Mouse (Mus musculus) neural tube, embryonic 12.5 days (tissue): ENCODE measurements around the gene Srgap3. TPM values are rescaled to one million over a fixed set of nuclear protein-coding genes. Genes with fewer than 3 reads are reported as not detected.

Experiments
- ATAC-seq: fragments of 200-750 bp; cut with Nextera tagmentation; 2 replicates; pipeline ENCODE4 v1.8.0; 2017; ENCODE audit warnings: low read depth, mild to moderate bottlenecking, moderate TSS enrichment, moderate library complexity; ENCODE audit not compliant: low FRiP score
- H3K27ac ChIP-seq: fragments of 300-500 bp; sonication (generic); 2 replicates; pipeline ENCODE4 v1.5.1; 2016
- H3K27me3 ChIP-seq: fragments of 300-500 bp; sonication (generic); replicated peaks from 2 replicates; pipeline ENCODE4 v1.6.1; 2016; ENCODE audit warnings: mild to moderate bottlenecking
- H3K36me3 ChIP-seq: fragments of 300-500 bp; sonication (generic); 2 replicates; pipeline ENCODE4 v1.6.1; 2016; ENCODE audit warnings: mild to moderate bottlenecking
- H3K4me1 ChIP-seq: fragments of 300-500 bp; sonication (generic); 2 replicates; pipeline ENCODE4 v1.6.1; 2016
- H3K4me2 ChIP-seq: fragments of 300-500 bp; sonication (generic); replicated peaks from 2 replicates; pipeline ENCODE4 v1.6.1; 2016; ENCODE audit warnings: mild to moderate bottlenecking
- H3K4me3 ChIP-seq: fragments of 300-500 bp; sonication (generic); 2 replicates; pipeline ENCODE4 v1.5.1; 2016
- H3K9ac ChIP-seq: fragments of 300-500 bp; sonication (generic); 2 replicates; pipeline ENCODE4 v1.6.1; 2016; ENCODE audit warnings: mild to moderate bottlenecking
- H3K9me3 ChIP-seq: fragments of 300-500 bp; sonication (generic); 2 replicates; pipeline ENCODE4 v1.6.1; 2016; ENCODE audit warnings: mild to moderate bottlenecking
- WGBS: fragments of 180-500 bp; shearing (Covaris S2); methylation state at CpG from one replicate; pipeline ENCODE4 v1.1.7; 2016; 5-methylcytosine and 5-hydroxymethylcytosine counted together
- polyA plus RNA-seq: library from polyadenylated mRNA; unstranded; fragments of >200 nt; fragmentation: Nextera tagmentation; extraction: Ambion mirVana; gene quantifications from 2 replicates; pipeline ENCODE4 v1.2.1, GENCODE M21; 2016

The Srgap3 gene
- polyA plus RNA-seq, 1 experiment from 2014 or later: 37.0 TPM

DNA sequence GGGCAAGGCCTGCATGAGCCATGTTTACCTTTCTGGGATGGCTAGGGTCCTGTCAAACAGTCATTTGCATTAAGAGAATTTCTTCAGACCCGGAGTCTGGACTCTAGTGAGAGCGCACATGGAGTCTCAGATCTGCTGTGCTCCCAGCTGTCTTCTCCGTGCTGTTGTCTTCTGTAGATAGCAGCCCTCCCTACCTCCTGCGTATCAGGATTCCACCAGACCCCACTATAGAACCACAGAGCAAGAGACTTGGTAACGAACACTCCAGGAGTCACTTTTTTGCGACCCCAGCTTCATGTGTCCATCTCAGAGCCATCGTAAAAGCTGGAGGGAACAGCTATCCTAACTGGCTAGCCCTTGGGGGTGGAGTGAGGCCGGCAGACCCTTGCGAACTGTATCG lies 25.1 kb upstream of the Srgap3 start:
- Histone ChIP-seq H3K9ac (no peak overlapping the region), H3K27ac (peak overlapping the region; percentile 64), H3K9me3 (no peaks in the 10 kb centered on the region), H3K36me3 (no peaks in the 10 kb centered on the region), H3K4me3 (no peak overlapping the region), H3K4me2 (peak overlapping the region; percentile 51), H3K4me1 (peaks cover 44% of the 10 kb centered on the region), H3K27me3 (no peaks in the 10 kb centered on the region)
- ATAC-seq: peak; percentile 5; the same call in 1 of the 2 replicates
- 27% methylated on average over 10 of the region's 10 CpGs for WGBS

DNA sequence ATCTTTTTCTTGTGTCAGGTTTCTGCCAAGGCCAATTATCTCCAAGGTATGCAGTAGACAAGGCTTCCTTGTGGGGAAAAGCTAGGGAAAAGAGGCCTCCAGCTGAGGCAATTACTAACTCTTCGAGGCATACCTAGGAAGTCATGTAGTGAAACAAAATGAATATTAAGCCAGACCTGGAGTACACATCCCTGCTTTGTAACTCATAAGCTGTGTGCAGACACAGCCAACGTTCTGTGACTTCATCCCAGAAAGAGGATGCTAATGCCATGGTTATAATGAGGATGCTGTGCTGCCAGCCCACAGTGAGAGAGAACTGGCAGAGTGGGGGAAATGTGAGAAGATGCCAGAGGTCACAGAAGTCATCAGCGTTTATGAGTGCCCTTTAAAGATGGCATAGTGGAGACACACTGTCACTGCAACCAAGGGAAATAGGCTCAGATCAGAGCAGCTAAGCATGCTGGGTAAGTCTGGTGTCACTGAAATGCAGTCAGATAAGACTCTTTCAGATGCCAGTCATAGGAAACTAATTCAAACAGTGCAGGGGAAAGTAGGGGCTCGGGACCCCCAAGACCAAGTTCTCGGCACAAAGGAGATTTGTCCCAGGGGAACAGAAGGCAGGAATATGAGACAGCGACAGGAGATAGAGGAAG lies 24.2 kb upstream of the Srgap3 start:
- Histone ChIP-seq H3K4me2 (peak overlapping the region; percentile 51), H3K9me3 (no peaks in the 10 kb centered on the region), H3K4me1 (peaks cover 41% of the 10 kb centered on the region), H3K36me3 (no peaks in the 10 kb centered on the region), H3K4me3 (no peak overlapping the region), H3K9ac (no peak overlapping the region), H3K27me3 (no peaks in the 10 kb centered on the region), H3K27ac (no peak overlapping the region)
- 32% methylated on average over 6 of the region's 6 CpGs for WGBS
- no peak for ATAC-seq

DNA sequence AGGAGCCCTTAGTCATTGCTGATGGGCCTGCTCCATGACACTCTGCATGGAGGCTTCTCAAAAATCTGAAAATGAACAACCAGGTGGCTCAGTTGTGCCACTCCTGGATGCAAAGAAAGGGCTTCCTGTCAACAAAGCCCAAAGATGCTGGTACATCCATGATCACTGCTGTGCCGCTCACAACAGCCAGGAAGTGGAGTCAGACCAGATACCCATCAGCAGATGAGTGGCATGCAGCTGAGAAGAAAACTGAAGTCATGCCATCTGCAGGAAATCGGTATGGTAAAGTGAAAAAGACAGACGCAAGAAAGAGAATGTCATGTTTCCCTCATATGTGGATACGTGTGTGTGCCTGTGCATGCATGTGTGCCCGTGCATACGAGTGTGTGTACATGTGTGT lies 20.3 kb upstream of the Srgap3 start:
- Histone ChIP-seq H3K9ac (no peak overlapping the region), H3K27ac (no peak overlapping the region), H3K9me3 (no peaks in the 10 kb centered on the region), H3K4me2 (no peak overlapping the region), H3K36me3 (no peaks in the 10 kb centered on the region), H3K4me3 (no peak overlapping the region), H3K27me3 (no peaks in the 10 kb centered on the region), H3K4me1 (peaks cover 16% of the 10 kb centered on the region)
- WGBS: 95% methylated on average over 6 of the region's 6 CpGs
- no peak for ATAC-seq

DNA sequence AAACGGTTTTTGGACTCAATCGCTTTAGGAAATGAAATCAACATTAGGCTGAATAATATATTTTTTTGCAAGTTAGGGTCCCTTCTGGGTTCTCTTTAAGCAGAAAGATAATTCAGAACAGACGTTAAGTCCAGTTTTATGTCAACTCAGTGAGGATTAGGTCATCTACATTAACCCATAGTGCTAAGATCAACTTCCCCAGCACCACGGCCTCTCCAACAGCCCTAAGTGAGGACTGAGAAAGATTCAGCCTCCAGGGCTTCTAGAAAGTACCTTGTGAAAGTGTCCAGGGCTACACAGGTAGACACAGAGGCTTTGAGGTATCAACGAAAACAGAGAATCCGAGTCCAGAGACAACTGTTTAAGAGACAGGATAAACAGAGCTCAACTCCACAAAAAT lies 11.3 kb upstream of the Srgap3 start:
- no peaks in the 10 kb centered on the region for H3K27me3 ChIP-seq
- H3K9ac ChIP-seq: no peak overlapping the region
- no peak overlapping the region for H3K27ac ChIP-seq
- H3K4me3 ChIP-seq: no peak overlapping the region
- H3K36me3 ChIP-seq: no peaks in the 10 kb centered on the region
- WGBS: 46% methylated on average over 6 of the region's 6 CpGs
- no peaks in the 10 kb centered on the region for H3K9me3 ChIP-seq
- H3K4me2 ChIP-seq: 0 out of 2 replicates have a peak overlapping the region, but pooled peaks have one; percentile 23
- ATAC-seq: peak; percentile 15; the same call in 1 of the 2 replicates
- H3K4me1 ChIP-seq: peaks cover 15% of the 10 kb centered on the region

DNA sequence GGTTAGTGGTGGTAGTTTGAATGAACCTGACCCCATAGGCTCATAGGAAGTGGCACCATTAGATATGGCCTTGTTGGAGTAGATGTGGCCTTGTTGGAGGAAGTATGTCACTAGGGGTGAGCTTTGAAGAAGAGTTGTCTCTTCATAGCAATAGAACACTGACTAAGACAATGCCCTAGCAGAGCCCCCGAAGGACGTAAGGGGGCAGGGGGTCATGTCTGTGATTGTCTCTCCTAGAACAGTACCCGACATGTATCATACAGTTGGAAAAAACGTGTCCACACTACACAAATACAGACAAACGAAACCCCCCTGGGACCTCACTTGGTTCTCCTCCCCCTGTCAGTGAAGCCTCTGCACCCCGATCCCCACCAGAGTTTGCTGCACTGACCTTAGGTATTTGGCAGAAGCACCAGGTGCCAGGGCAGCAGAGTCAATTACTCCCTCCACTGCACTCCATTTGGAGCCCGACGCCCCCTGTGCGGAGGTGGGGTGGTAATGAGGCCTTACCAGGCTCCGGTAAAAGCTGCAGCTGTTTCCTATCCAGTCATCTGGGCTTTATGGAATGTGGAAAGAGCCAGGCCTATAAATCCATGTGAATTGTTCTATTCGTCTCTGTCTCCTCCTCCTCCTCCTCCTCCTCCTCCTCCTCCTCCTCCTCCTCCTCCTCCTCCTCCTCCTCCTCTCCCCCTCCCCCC lies 10.7 kb upstream of the Srgap3 start:
- Histone ChIP-seq H3K27me3 (no peaks in the 10 kb centered on the region), H3K4me1 (peaks cover 15% of the 10 kb centered on the region), H3K36me3 (no peaks in the 10 kb centered on the region), H3K9ac (no peak overlapping the region), H3K9me3 (no peaks in the 10 kb centered on the region), H3K4me2 (0 out of 2 replicates have a peak overlapping the region, but pooled peaks have one; percentile 23), H3K27ac (no peak overlapping the region), H3K4me3 (no peak overlapping the region)
- 23% methylated on average over 11 of the region's 11 CpGs for WGBS
- ATAC-seq: peak; percentile 74

DNA sequence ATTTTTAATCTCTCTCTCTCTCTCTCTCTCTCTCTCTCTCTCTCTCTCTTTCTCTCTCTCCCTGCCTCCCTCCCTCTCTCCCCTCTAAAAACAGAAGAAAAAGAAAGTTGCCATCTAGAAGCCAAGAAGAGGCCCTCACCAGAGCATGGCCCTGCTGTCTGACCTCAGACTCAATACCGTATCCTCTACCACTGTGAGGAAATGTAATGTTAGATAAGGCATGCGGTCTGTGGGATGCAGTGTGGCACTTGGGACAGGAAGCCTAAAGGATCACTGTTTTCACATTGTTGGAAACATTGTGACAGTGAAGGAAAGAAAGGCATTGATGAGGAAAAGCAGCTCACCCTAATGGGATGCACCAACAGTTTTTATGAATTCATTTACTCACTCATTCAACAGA lies 8.7 kb upstream of the Srgap3 start:
- no peak overlapping the region for H3K27ac ChIP-seq
- H3K9me3 ChIP-seq: no peaks in the 10 kb centered on the region
- no peaks in the 10 kb centered on the region for H3K36me3 ChIP-seq
- 82% methylated on average over 2 of the region's 2 CpGs for WGBS
- no peaks in the 10 kb centered on the region for H3K27me3 ChIP-seq
- ATAC-seq: no peak
- no peak overlapping the region for H3K4me2 ChIP-seq
- no peak overlapping the region for H3K4me3 ChIP-seq
- H3K9ac ChIP-seq: no peak overlapping the region
- peaks cover 15% of the 10 kb centered on the region for H3K4me1 ChIP-seq

DNA sequence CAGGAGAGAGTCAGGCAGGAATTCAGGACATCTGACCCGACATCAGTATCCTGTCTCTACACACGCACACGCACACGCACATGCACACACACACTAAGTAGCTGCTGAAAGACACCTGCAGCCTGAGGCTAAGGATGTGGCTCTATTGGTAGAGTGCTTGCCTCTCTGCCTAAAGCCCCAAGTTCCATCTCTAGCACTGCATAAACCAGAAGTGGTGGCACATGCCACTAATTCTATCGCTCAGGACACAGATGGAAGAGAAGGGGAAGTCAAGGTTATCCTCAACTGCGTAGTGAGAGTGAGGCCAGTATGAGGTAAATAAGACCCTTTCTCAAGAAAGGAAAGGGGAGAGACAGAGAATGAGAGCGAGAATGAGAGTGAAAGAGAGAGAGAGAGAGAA lies 6.8 kb upstream of the Srgap3 start:
- Histone ChIP-seq H3K36me3 (no peaks in the 10 kb centered on the region), H3K4me3 (no peak overlapping the region), H3K4me2 (no peak overlapping the region), H3K27me3 (no peaks in the 10 kb centered on the region), H3K4me1 (peaks cover 21% of the 10 kb centered on the region), H3K27ac (no peak overlapping the region), H3K9me3 (no peaks in the 10 kb centered on the region), H3K9ac (no peak overlapping the region)
- no peak for ATAC-seq
- 91% methylated on average over 7 of the region's 7 CpGs for WGBS

DNA sequence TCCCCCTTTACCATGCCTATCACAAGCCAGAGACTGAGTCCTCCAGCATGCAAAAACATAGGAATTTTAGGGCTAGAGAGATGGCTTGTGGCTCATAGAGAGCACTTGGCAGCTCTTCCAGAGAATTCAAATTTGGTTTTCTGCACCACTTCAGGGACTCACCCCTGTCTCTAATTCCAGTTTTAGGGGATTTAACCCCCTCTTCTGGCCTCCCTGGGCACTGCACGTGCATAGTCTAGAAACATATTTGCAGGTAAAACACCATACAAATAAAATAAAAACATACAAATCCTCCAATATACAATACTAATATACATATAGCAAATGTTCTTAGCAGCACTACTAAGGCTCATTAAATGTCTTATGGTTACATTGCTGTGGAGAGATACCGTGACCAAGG lies 4.2 kb upstream of the Srgap3 start:
- 83% methylated on average over 2 of the region's 2 CpGs for WGBS
- no peak for ATAC-seq

DNA sequence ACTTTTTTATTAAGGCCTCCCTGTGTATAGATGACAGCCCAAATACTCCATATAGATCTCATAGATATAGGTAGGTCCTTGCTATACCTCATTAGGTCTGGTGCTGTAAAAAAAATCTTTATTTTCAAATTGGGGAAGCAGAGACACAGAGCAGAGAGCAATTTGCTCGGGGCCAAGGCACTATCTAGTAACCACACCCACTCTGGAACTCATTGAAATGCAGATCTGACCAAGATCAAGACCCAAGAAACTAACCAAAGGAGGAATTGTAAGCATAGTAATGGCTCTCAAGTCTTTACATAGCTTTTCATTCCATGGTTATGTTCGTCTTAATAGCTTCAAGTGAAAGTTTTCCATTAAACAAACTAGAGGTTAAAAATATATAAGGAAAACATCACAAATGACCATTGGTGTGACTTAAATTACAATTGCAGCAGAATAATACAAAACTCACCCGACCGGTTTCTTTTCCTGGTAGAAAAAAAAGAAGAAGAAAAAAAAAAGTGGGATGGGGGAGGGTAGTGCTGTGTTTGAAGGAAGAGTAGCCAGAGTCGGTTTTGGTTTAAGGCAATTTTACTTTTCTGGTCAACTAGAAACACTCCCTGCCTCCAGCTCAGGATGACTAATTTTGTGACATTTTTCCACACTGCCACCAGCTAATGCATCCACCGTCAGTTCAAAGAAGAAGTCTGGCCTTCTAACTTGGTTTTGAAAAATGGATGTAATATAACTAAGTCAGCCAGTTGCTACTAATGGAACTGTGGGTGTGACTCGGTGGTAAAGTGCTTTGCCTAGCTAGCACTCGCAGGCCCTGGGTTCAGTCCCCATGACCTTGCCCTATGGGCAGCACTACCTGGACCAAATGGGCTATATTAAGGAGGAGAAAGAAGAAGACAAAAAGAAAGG lies 3.4 kb upstream of the Srgap3 start:
- Histone ChIP-seq H3K4me2 (no peak overlapping the region), H3K4me1 (peaks cover 21% of the 10 kb centered on the region), H3K4me3 (no peak overlapping the region), H3K27ac (no peak overlapping the region), H3K36me3 (no peaks in the 10 kb centered on the region), H3K9me3 (no peaks in the 10 kb centered on the region), H3K9ac (no peak overlapping the region), H3K27me3 (no peaks in the 10 kb centered on the region)
- WGBS: 42% methylated on average over 8 of the region's 8 CpGs
- no peak for ATAC-seq

More for the DNA sequence above, 4.2 kb upstream of the Srgap3 start:
- H3K27me3 ChIP-seq: no peaks in the 10 kb centered on the region
- no peak overlapping the region for H3K9ac ChIP-seq
- H3K9me3 ChIP-seq: no peaks in the 10 kb centered on the region
- H3K4me3 ChIP-seq: no peak overlapping the region
- H3K36me3 ChIP-seq: no peaks in the 10 kb centered on the region
- no peak overlapping the region for H3K27ac ChIP-seq
- H3K4me1 ChIP-seq: peaks cover 21% of the 10 kb centered on the region
- no peak overlapping the region for H3K4me2 ChIP-seq

DNA sequence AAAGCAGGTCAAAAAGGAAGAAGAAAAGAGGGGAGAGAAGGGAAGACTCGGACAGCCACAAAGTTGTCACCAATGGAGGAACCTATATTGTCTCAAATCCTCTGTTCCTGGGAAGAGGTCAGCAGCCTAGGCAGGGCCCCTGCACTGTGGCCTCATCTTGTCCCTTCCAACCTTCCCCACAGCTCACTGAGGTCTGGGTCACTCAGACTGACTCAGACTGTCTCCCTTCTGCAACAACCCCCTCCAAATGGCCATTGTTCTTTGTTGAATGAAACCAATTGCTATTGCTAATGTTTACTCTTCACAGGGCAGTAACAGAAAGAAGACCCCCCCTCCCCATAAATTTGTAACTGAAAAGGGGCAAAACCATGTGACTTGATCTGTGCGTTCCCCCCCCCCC lies 2.2 kb upstream of the Srgap3 start:
- Histone ChIP-seq H3K4me2 (peak overlapping the region; percentile 10; the same call in 1 of the 2 replicates), H3K27ac (no peak overlapping the region), H3K9ac (no peak overlapping the region), H3K36me3 (no peaks in the 10 kb centered on the region), H3K9me3 (no peaks in the 10 kb centered on the region), H3K4me1 (peaks cover 21% of the 10 kb centered on the region), H3K4me3 (no peak overlapping the region), H3K27me3 (no peaks in the 10 kb centered on the region)
- 12% methylated on average over 2 of the region's 2 CpGs for WGBS
- ATAC-seq: no peak

DNA sequence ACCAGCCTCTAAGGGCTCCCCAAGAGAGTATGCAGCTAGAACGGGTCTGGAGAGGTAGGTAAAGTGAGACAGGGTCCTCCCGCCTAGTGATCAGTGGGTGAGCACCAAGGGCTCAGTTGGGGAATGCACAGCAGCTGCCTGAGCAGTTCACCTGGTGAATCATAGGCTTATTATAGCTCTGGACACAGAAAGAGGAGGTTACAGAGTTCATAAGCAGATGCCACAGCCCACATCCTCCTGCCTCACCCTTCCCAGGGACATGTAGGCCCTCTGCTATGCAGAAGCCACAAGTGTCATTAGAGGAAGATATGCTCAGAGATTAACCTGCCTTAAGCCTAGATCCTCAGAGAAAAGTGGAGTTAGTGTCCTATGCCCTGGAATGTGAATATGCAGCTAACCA lies 1.4 kb upstream of the Srgap3 start:
- H3K9me3 ChIP-seq: no peaks in the 10 kb centered on the region
- H3K4me1 ChIP-seq: peaks cover 27% of the 10 kb centered on the region
- ATAC-seq: no peak
- H3K36me3 ChIP-seq: no peaks in the 10 kb centered on the region
- H3K27ac ChIP-seq: no peak overlapping the region
- no peaks in the 10 kb centered on the region for H3K27me3 ChIP-seq
- H3K4me3 ChIP-seq: no peak overlapping the region
- 78% methylated on average over 2 of the region's 2 CpGs for WGBS
- no peak overlapping the region for H3K9ac ChIP-seq
- 0 out of 2 replicates have a peak overlapping the region, but pooled peaks have one; percentile 72 for H3K4me2 ChIP-seq
